Mouse (Mus musculus) adrenal gland, postnatal 14 days (tissue): ENCODE measurements around the gene Nav2. TPM values are rescaled to one million over a fixed set of nuclear protein-coding genes. Genes with fewer than 3 reads are reported as not detected.
A peak's percentile ranks its signal among the peaks of the same experiment; 100 is the strongest.

ENCODE experiments used
- DNase-seq: peaks from one replicate; pipeline ENCODE4 v3.0.0; 2021; ENCODE audit warnings: mixed read lengths
- total RNA-seq: library from RNA; stranded (reverse); gene quantifications from 2 replicates; pipeline ENCODE4 v1.2.3, GENCODE M21; 2021

Nav2 gene
- total RNA-seq, 1 experiment from 2014 or later = 14.2 TPM

GRCm38 (mm10) chr7:49163789-49164188 is 255.3 kb downstream of the Nav2 start:
- DNase-seq = no peak

DNA sequence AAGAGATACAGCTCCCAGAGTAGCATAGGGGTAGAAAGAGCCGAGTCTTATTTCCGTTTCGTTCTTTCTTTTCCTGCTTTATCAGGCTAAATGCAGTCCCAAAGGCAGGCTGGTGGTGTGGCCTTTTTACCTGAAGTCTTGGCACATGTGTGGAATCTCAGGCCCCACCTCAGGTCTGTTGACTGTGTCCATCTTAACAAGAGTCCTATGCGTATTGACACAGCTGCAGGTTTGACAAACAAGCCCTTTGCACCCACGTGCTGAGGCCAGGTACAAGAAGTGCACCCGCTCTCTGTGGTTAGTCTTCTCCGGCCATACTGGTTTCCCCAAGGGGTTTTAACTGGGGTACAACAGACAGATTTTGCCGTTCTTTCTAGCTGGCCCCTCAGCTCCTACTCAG is 256.4 kb downstream of the Nav2 start:
- no peak for DNase-seq

DNA sequence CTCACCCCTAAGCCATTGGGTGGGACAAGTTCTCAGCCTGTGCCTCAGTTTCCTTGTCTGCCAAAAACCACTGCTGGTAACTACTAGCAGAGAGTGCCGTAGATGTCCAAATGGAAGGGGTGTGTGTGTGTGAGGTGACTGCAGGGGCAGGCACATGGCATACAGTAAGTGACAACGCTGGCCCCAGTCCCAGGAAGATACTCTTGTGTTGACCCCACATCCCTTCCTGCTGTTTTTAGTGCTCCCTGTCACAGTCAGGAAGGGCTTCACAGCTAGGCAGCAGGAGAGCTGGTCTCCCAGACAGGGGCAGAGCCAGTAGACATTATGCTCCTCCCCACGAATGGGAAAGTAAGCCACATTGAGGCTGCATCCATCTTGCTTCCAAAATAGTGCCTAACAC is 264.4 kb downstream of the Nav2 start:
- peak; percentile 27 for DNase-seq

DNA sequence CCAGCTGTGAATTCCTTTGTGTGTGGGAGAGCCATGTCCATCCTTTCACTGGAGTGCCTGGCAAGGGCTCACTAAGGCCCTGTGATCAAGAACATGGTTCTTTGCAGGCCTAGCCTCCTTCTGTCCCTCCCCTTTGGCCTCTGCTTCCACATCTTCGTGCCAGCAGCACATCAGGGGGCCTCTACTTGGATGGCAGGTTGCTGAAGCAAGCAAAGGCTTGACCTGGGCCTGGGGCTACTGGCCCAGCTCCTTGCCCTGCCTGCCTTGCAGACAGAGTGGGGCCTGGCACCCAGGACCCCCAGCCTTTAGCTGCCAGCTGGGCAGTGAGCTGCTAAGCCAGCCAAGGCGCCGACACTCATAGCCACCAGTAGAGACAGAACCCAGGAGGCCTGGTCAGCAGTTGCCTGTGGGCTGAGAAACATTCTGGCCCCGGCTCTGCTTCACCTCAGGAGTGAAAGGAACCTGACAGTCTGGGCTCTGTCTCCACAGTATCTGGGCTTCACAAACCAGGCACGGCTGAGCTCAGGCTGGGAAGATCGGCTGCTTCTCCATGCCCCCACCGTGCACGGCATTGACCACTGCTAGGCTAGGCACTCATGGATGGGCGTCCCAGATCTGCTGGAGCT is 267.4 kb downstream of the Nav2 start:
- DNase-seq = no peak

DNA sequence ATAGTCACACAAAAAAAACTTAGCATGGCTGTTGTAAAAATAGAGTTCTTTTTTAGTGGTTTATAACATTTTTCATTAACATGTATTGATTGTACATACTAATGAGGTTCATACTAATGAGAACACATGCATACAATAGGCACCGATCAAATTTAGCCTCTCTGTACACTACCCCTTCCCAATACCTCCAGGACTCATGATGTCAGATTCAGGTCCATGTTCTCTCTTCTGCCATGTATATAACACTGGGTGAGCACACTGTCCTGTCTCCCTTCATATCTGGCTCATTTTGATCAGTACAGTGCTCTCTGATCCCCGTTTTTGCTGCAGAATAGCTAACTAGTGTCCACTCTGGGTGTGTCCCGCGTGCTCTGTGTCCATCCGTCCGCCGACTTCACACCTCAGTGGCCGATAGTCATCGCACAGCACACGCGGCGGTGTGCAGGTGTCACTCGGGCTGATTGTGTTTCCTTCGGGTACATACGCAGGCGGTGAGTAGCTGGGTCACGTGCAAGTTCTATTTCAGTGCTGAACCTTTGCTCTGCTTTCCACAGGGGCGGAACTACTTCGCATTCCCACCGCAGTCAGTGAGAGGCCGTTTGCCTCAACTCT is 268.2 kb downstream of the Nav2 start:
- no peak for DNase-seq

- no peak for DNase-seq
These were observed 269.7 kb downstream of the Nav2 start for GRCm38 (mm10) chr7:49178217-49178616.

- DNase-seq = no peak
These were observed 272.5 kb downstream of the Nav2 start for GRCm38 (mm10) chr7:49181010-49181409.

GRCm38 (mm10) chr7:49182427-49182826 is 273.9 kb downstream of the Nav2 start:
- DNase-seq = no peak

DNA sequence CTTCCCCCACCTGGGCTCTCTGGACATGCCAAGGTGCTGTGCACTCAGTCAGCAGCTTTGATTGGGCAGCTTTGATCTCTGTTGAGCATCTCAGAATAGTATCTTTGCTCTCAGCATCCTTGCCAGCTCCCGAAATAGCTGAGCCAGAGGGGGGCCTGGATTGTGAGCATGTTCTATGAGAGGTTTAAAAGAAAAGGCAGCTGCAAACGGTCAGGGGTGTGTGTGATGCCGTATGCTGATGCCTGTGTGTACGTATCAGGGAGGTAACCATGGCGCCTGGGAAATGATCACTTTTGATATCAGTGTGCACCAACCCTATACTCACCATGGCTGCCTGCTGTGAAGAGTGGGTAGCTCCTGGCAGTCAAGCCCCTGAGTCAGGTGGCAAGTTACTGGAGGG is 275.2 kb downstream of the Nav2 start:
- no peak for DNase-seq

DNA sequence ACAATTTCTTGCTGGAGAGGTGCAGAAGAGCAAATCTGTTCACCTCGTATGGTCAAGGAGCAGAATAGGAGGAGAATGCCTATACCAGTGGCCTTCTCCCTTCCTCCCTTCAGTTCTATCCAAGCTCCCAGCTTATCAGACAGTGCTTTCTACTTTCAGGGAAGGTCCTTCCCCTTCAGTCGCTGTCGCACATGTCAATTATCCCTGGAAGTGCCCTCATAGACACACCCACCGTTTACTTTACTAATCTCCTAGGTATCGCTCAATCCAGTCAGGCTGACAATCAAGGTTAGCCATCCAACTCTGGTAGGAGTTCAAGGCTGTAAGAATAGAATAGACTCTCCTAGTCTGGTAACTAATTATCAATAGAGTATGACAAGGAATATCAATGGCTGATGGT is 277.5 kb downstream of the Nav2 start:
- no peak for DNase-seq

DNA sequence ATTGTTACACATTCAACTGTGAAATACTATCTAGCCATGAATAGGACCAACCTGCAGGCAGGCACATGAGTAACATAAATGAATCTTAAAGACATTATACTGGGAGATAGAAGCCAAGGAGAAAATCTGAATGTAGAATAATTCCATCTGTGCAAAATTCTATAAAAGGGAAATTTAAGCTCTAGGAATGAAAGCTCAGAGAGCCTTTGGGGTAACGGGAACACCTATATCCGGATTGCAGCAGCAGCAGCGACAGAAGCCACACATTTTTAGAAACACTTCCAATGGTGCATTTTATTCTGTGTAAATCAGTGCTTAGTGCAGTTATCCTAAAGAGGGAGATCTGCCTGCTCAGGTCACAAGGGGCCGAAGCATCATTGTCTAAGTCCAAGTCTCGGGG is 280.8 kb downstream of the Nav2 start:
- no peak for DNase-seq

DNA sequence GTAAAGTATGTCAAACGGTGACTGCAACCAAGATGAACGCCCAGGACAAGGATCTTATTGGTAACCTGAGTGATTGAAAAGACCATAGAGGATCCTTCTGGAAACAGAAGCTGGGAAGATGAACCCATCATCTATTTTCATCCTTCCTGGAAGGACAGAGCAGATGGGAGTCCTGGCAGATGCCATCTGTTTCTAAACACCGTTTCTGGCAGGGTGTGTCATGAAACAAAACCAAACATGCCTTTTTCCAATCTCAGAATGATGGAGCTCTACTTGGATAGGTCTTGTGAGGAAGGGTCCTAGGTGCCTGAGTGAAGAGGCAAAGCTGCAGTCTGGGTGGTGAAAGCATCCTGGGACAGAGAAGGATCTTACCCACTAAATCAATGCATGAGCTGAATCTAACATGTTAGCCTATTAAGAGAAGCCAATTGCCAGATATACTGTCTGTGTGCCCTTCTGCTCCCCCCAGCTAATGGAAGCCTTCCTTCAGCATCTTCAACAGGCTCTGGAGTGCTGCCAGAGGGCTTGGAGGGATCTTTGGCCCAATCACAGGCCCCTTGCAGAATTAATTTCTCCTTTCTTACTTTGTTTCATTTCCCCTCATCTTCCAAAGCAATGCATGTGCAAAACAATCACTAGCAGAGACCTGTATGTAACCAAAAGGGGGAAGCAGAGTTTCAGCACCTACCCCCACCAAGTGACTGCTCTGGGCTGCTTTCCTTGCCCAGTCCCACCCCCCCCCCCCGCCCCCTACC is 281.9 kb downstream of the Nav2 start:
- DNase-seq = no peak

GRCm38 (mm10) chr7:49191081-49191678 is 282.7 kb downstream of the Nav2 start:
- no peak for DNase-seq

DNA sequence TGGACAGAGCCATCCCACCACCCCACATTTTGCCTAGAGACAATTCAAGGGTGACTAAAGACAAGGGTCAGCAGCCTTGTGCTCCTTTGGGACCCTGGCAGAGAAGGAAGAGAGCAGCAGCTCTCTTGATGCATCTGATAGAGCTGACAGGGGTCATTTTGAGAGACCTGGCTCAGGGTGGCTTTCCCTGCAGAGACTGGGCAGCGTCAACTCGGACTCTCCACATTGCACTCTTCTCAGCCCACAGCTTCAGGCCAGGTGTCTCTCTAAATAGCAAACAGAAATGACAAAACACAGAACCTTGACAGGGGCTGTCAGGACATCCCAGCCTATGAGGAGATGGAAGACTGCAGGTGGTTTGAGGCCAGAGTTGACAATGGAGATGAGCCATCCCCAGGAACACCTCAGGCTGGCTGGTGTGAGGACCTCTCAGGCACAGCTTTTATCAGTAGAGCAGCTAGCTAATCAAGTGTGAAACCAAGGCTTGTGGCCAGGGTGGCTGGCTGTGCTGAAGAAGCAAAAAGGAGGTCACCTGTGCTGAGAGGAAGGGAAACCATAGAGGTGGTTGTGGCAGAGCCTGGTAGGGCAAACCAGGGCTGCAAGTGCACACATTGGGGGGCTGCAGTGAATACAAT is 283.7 kb downstream of the Nav2 start:
- DNase-seq = no peak

DNA sequence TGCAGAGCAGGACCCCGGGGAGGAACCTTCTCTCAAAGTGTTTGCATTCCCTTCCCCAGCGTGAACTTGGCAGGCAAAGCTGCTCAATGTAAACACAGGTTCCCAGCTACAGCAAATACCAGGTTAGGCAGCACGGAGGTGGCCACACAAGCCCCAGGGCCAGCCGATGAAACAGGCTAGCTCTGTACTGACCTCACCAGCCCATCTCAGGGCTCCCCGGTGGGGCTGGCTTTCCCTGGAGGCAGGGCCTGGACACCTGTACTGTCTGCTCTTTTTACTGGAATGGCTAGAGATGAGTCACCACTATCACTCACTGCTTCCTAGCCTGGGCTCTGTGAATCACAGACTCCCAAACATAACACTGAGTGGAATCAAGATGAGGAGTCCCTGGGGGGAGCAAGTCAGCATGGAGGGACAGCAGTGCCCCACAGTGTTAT is 287.2 kb downstream of the Nav2 start:
- no peak for DNase-seq

- no peak for DNase-seq
These were observed 290.9 kb downstream of the Nav2 start for GRCm38 (mm10) chr7:49199366-49199765.

- DNase-seq = no peak
These were observed 291.8 kb downstream of the Nav2 start for GRCm38 (mm10) chr7:49200270-49200669.

DNA sequence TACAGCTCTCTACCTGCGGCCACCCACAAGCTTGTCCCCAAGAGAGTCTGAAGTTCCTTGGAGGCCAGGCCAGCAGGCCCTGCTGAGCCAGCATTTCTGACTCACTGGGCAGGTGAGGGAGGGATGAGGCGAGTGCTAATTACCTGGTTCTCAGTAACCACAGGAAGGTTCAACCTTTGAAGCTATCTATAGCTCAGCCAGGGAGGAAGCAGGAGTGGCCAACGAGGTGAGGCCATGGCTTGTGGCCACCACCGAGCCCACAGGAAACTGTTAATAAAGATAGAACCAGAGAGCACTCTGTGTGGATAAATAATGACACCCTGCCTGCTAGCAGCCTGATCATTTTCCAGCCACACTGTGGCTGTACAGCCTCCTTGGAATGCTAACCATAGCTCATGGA is 294.5 kb downstream of the Nav2 start:
- DNase-seq = no peak

- peak; percentile 42 for DNase-seq
These were observed 296.3 kb downstream of the Nav2 start for GRCm38 (mm10) chr7:49204856-49205255.

DNA sequence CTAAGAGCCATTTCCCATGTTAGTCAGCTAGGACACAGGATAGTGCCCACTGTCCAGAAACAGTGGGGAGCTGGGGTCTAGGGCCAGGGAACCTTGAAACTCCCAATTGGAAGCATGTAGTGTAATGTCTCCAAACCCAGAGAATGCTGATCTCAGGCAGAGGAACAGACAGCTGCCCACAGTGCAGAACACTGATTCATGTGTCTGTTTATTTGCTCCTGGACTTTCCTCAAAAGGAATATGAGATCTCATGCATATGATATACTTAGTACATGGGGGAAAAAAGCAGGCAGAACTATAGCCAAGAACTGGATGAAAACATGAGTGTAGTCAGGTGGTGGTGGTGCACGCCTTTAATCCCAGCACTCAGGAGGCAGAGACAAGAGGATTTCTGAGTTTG is 297.0 kb downstream of the Nav2 start:
- DNase-seq = no peak

DNA sequence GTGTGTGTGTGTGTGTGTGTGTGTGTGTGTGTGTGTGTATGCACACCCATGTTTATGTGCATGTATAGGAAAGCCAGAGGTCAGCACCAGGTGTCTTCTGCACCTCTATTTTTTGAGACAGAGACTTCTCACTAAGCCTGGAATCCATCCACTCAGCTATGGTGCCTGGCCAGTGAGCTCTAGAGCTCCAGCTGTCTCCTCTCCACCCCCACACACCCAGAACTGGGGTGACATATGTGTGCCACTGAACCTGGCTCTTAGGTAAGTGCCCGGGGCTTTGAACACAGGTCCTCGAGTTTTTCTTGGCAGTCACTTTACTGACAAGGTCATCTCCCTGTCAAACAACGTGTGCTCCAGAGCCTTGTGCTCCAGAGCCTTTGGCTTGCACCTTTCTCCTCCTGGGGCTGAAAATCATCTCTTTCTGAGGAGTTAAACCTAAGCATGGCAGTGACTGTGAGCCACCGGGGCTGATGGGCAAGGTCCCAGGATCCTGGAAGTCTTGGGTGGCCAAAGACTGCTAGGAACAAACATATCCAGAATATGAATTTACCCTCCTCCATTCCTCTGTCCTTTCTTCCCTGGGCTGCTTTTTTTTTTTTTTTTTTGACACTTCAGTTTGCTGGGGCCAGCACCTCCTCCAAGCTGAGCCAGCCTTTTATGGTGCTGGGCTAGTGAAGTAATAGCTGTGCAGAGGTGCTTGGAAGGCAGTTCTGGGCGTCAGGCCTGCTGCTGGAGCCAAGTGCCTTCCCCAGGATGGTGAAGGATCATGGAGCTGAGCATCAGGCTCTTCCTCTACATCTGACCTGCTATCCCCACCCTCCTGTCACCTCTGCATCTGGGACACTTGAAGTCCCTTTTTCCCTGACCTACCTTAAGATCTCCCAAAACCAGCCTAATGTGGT is 298.5 kb downstream of the Nav2 start:
- DNase-seq = peak; percentile 43

DNA sequence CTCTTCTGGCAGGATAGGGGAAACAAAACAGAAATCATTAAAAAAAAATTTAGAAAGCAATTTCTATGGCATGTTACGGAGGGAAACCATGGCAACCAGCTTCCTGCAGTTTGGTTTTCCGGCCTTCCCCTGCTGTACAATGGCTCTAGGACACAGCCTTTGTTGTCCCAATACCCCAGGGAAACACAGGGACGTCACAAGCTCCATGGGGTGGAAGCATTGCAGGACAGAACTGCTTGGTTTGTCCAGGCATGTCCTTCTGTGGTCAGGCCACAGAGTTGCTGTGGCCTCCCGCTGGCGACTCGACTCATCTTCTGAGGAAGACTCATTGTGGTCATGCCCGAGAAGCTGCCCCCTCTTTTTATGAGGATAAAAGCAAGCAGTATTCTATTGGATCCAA is 301.0 kb downstream of the Nav2 start:
- peak; percentile 49 for DNase-seq
